Mouse (Mus musculus): ENCODE measurements at regions not wholly inside any gene's neighbourhood (a gene's known extent, or its start where the extent isn't known, plus 50 kb on each side); places are given as distances from the start of the nearest gene placed in this dataset.
"Not testable (repeated sequence)": the region's sequence is repeated elsewhere in the genome, so short reads cannot be mapped to it uniquely, and the experiment has no call there.

- not testable (repeated sequence) for H3K36me3 ChIP-seq (replicated peaks); H3K27ac ChIP-seq (replicated peaks); H3K9me3 ChIP-seq (replicated peaks); H3K9ac ChIP-seq; ATAC-seq (ENCODE audit: insufficient read depth); H3K4me3 ChIP-seq (replicated peaks); H3K4me2 ChIP-seq; H3K4me1 ChIP-seq (replicated peaks); H3K27me3 ChIP-seq
- WGBS (ENCODE audit: insufficient replicate concordance), result 56% methylated on average over 3 of the region's 3 CpGs
Observed at GRCm38 (mm10) chr5:12847207-12847606, 278.0 kb upstream of the Sema3a start.

DNA sequence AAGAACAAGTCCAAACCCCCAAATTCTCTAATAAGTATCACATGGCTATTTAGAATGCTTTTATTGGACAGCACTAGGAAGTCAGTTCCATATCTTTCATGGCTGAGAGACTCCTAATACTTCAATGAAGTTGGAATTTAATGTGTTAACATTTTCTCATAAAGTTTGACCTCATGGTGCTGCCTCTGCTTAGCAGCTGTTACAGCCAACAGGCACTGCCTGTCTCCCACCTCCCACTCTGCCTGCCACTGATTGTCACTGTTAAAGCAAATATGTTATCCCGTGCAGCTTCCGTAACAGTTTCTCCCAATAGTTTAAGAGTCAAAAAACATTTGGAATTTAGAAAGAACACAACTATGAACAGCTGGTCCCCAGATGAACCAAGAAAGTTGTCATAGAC is 268.3 kb upstream of the Sema3a start:
- no peak overlapping the region for H3K9ac ChIP-seq

GRCm38 (mm10) chr5:12868355-12869217 is 256.6 kb upstream of the Sema3a start:
- no peak overlapping the region for H3K27ac ChIP-seq (replicated peaks)
- no peaks in the 10 kb centered on the region for H3K27me3 ChIP-seq
- 48% methylated on average over 3 of the region's 3 CpGs for WGBS (ENCODE audit: insufficient replicate concordance)
- H3K4me3 ChIP-seq (replicated peaks), result no peak overlapping the region
- no peak overlapping the region for H3K4me2 ChIP-seq
- ATAC-seq (ENCODE audit: insufficient read depth), result no peak
- no peak overlapping the region for H3K9ac ChIP-seq
- no peaks in the 10 kb centered on the region for H3K9me3 ChIP-seq (replicated peaks)
- no peaks in the 10 kb centered on the region for H3K4me1 ChIP-seq (replicated peaks)
- no peaks in the 10 kb centered on the region for H3K36me3 ChIP-seq (replicated peaks)

More for the DNA sequence above, 268.3 kb upstream of the Sema3a start:
- Histone ChIP-seq H3K27ac (replicated peaks) (no peak overlapping the region), H3K4me1 (replicated peaks) (no peaks in the 10 kb centered on the region), H3K4me2 (no peak overlapping the region), H3K27me3 (no peaks in the 10 kb centered on the region), H3K9me3 (replicated peaks) (no peaks in the 10 kb centered on the region), H3K36me3 (replicated peaks) (no peaks in the 10 kb centered on the region), H3K4me3 (replicated peaks) (no peak overlapping the region)
- no peak for ATAC-seq (ENCODE audit: insufficient read depth)
- 75% methylated on average over 2 of the region's 2 CpGs for WGBS (ENCODE audit: insufficient replicate concordance)

- no peak overlapping the region for H3K4me2 ChIP-seq
- no peaks in the 10 kb centered on the region for H3K9me3 ChIP-seq (replicated peaks)
- ATAC-seq (ENCODE audit: insufficient read depth), result no peak
- H3K9ac ChIP-seq, result no peak overlapping the region
- H3K36me3 ChIP-seq (replicated peaks), result no peaks in the 10 kb centered on the region
- 82% methylated on average over 3 of the region's 3 CpGs for WGBS (ENCODE audit: insufficient replicate concordance)
- no peaks in the 10 kb centered on the region for H3K27me3 ChIP-seq
- no peak overlapping the region for H3K27ac ChIP-seq (replicated peaks)
- H3K4me3 ChIP-seq (replicated peaks), result no peak overlapping the region
- no peaks in the 10 kb centered on the region for H3K4me1 ChIP-seq (replicated peaks)
Observed at GRCm38 (mm10) chr5:12872888-12873287, 252.3 kb upstream of the Sema3a start.

- Histone ChIP-seq H3K27ac (replicated peaks) (no peak overlapping the region), H3K4me1 (replicated peaks) (no peaks in the 10 kb centered on the region), H3K4me3 (replicated peaks) (no peak overlapping the region), H3K27me3 (no peaks in the 10 kb centered on the region), H3K9me3 (replicated peaks) (no peaks in the 10 kb centered on the region), H3K36me3 (replicated peaks) (no peaks in the 10 kb centered on the region), H3K4me2 (no peak overlapping the region), H3K9ac (no peak overlapping the region)
- 22% methylated on average over 6 of the region's 6 CpGs for WGBS (ENCODE audit: insufficient replicate concordance)
- ATAC-seq (ENCODE audit: insufficient read depth), result no peak
Observed at GRCm38 (mm10) chr5:12877595-12878296, 247.5 kb upstream of the Sema3a start.

DNA sequence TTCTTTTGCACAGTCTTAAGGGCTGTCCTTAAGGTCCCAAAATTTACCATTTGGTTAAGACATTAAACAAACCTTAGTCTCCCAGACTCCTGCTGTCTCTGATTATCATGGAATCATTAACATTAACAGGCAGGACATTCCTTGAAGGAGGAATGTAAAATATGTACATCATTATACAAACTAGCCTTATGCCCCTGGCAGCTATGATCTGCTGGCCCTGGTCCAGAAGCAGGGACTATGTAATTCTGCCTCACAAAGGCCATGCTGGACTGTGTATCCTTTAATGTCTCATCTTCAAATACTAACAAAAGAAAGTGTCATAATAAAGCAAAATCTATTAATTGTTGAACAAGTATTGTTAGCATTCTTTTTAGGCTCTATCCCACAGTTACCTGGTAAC is 232.9 kb upstream of the Sema3a start:
- no peak overlapping the region for H3K4me3 ChIP-seq (replicated peaks)
- no peaks in the 10 kb centered on the region for H3K36me3 ChIP-seq (replicated peaks)
- no peak overlapping the region for H3K9ac ChIP-seq
- no peak overlapping the region for H3K4me2 ChIP-seq
- no peak for ATAC-seq (ENCODE audit: insufficient read depth)
- no peaks in the 10 kb centered on the region for H3K4me1 ChIP-seq (replicated peaks)
- H3K27me3 ChIP-seq, result no peaks in the 10 kb centered on the region
- no peak overlapping the region for H3K27ac ChIP-seq (replicated peaks)
- H3K9me3 ChIP-seq (replicated peaks), result no peaks in the 10 kb centered on the region

GRCm38 (mm10) chr5:12894638-12895037 is 230.6 kb upstream of the Sema3a start:
- no peak for ATAC-seq (ENCODE audit: insufficient read depth)
- Histone ChIP-seq H3K9ac (no peak overlapping the region), H3K9me3 (replicated peaks) (no peaks in the 10 kb centered on the region), H3K36me3 (replicated peaks) (no peaks in the 10 kb centered on the region), H3K4me3 (replicated peaks) (no peak overlapping the region), H3K27ac (replicated peaks) (no peak overlapping the region), H3K4me1 (replicated peaks) (no peaks in the 10 kb centered on the region), H3K27me3 (no peaks in the 10 kb centered on the region), H3K4me2 (no peak overlapping the region)
- 36% methylated on average over 2 of the region's 2 CpGs for WGBS (ENCODE audit: insufficient replicate concordance)

GRCm38 (mm10) chr5:12910741-12911140 is 214.5 kb upstream of the Sema3a start:
- Histone ChIP-seq H3K9me3 (replicated peaks) (no peaks in the 10 kb centered on the region), H3K4me3 (replicated peaks) (no peak overlapping the region), H3K9ac (no peak overlapping the region), H3K27ac (replicated peaks) (no peak overlapping the region), H3K27me3 (no peaks in the 10 kb centered on the region), H3K4me1 (replicated peaks) (no peaks in the 10 kb centered on the region), H3K36me3 (replicated peaks) (no peaks in the 10 kb centered on the region), H3K4me2 (no peak overlapping the region)
- ATAC-seq (ENCODE audit: insufficient read depth), result no peak

DNA sequence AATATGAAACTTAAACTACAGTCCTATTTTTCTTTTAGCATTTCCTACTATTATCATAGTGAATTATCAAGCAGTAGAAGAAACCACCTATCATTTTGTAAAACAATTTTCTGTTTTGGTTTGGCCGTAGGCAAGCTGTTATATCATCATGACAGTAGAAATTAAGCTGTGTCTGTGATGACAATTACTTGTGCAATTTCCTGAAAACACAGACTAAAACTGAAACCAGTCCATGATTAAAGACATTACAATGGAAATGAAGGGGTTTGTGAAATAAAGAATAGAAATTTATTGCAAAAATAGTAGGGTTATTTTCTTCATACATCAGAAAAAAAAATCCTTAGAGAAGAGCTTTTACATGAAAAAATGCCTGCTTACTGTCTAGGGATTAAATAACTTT is 210.8 kb upstream of the Sema3a start:
- no peaks in the 10 kb centered on the region for H3K4me1 ChIP-seq (replicated peaks)
- H3K27me3 ChIP-seq, result no peaks in the 10 kb centered on the region
- no peaks in the 10 kb centered on the region for H3K9me3 ChIP-seq (replicated peaks)
- no peaks in the 10 kb centered on the region for H3K36me3 ChIP-seq (replicated peaks)
- H3K4me3 ChIP-seq (replicated peaks), result no peak overlapping the region
- no peak overlapping the region for H3K4me2 ChIP-seq
- WGBS (ENCODE audit: insufficient replicate concordance), result 51% methylated on average over 1 of the region's 1 CpGs
- ATAC-seq (ENCODE audit: insufficient read depth), result no peak
- no peak overlapping the region for H3K27ac ChIP-seq (replicated peaks)
- H3K9ac ChIP-seq, result no peak overlapping the region

GRCm38 (mm10) chr5:12919335-12919734 is 205.9 kb upstream of the Sema3a start:
- Histone ChIP-seq H3K9ac (no peak overlapping the region), H3K4me2 (no peak overlapping the region), H3K36me3 (replicated peaks) (no peaks in the 10 kb centered on the region), H3K9me3 (replicated peaks) (no peaks in the 10 kb centered on the region), H3K27ac (replicated peaks) (no peak overlapping the region), H3K4me3 (replicated peaks) (no peak overlapping the region), H3K4me1 (replicated peaks) (no peaks in the 10 kb centered on the region), H3K27me3 (no peaks in the 10 kb centered on the region)
- ATAC-seq (ENCODE audit: insufficient read depth), result no peak
- WGBS (ENCODE audit: insufficient replicate concordance), result 52% methylated on average over 2 of the region's 2 CpGs

DNA sequence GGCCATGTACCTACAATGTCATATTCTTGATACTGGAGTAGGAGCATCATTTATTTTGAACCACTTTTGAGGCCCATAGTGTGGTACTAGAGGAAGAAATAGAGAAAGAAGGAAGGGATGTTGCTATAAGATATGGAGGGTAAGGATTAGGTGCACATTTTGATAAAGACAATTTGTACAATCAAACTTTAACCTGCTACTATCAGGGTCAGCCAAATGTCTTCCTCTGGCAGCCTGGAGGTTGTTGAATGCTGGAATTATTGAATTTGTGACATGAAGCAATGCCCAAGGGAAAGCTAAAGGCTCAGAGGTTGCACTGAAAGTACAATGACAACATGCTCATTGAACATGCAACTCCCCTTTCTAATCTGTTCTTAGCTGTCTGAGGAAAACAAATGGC is 202.3 kb upstream of the Sema3a start:
- Histone ChIP-seq H3K4me3 (replicated peaks) (no peak overlapping the region), H3K9ac (no peak overlapping the region), H3K36me3 (replicated peaks) (no peaks in the 10 kb centered on the region), H3K27ac (replicated peaks) (no peak overlapping the region), H3K4me1 (replicated peaks) (no peaks in the 10 kb centered on the region), H3K27me3 (no peaks in the 10 kb centered on the region), H3K4me2 (no peak overlapping the region), H3K9me3 (replicated peaks) (no peaks in the 10 kb centered on the region)
- peak; percentile 80 for ATAC-seq (ENCODE audit: insufficient read depth)

DNA sequence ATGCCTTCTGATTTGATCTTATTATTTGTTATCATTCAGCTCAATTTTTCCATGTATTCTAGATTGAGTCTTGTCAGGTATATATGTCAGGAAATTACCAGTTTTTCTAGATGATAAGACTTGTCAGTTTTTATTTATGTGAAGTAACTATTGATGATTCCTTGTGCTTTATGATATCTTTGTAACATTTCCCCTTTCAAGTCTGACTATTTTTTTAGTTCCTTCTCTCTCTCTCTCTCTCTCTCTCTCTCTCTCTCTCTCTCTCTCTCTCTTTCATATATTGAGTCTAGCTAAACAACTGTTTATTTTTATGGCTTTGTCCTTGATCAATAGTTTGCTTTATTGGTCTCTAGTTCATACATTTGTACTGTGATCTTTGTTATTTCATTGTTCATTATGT is 199.7 kb upstream of the Sema3a start:
- H3K9ac ChIP-seq, result no peak overlapping the region
- no peaks in the 10 kb centered on the region for H3K36me3 ChIP-seq (replicated peaks)
- H3K4me3 ChIP-seq (replicated peaks), result no peak overlapping the region
- H3K9me3 ChIP-seq (replicated peaks), result no peaks in the 10 kb centered on the region
- H3K4me1 ChIP-seq (replicated peaks), result no peaks in the 10 kb centered on the region
- H3K27ac ChIP-seq (replicated peaks), result no peak overlapping the region
- no peak for ATAC-seq (ENCODE audit: insufficient read depth)
- H3K27me3 ChIP-seq, result no peaks in the 10 kb centered on the region
- no peak overlapping the region for H3K4me2 ChIP-seq
